Mouse (Mus musculus): ENCODE measurements around the gene Rora. TPM values are rescaled to one million over a fixed set of nuclear protein-coding genes. Genes with fewer than 3 reads are reported as not detected.

Rora gene
- polyA plus RNA-seq (2012; fragmentation: generic; extraction: Trizol): 0.86 TPM

GRCm38 (mm10) chr9:68653211-68654038 is at the start of gene Rora:
TSS of gene Rora (plus strand) at chr9:68653786.
- H3K4me3 ChIP-seq: no peak within 1 kb of the TSS
- H3K36me3 ChIP-seq (ENCODE audit: control insufficient read depth, insufficient read depth): no peaks in the 10 kb centered on the region
- TF ChIP-seq E2F4 (IDR thresholded peaks at IDR 0.05; ENCODE audit: insufficient read depth) (no peak), POLR2AphosphoS2 (IDR thresholded peaks at IDR 0.05; ENCODE audit: insufficient read length, low read depth) (no peak), POLR2A (IDR thresholded peaks at IDR 0.05; ENCODE audit: insufficient read length, low read depth) (no peak), TCF3 (IDR thresholded peaks at IDR 0.05; ENCODE audit: insufficient read length, low read depth) (no peak), MAX (IDR thresholded peaks at IDR 0.05; ENCODE audit: low read depth) (no peak), MYOG (IDR thresholded peaks at IDR 0.05; ENCODE audit: control insufficient read depth in 1 of 3, insufficient read depth in 1 of 3, insufficient read length in 2 of 3, low read depth in 2 of 3) (no peak), SRF (IDR thresholded peaks at IDR 0.05; ENCODE audit: control insufficient read depth, insufficient read length, low read depth) (no peak), CEBPB (IDR thresholded peaks at IDR 0.05; ENCODE audit: insufficient read depth, poor library complexity, severe bottlenecking) (no peak), MYOD1 (IDR thresholded peaks at IDR 0.05; ENCODE audit: control insufficient read depth in 1 of 3, insufficient read length in 2 of 3, low read depth in 2 of 3) (no peak), USF1 (IDR thresholded peaks at IDR 0.05; ENCODE audit: low read depth) (no peak)
- peaks cover 10% of the 10 kb centered on the region for H3K27me3 ChIP-seq (ENCODE audit: control insufficient read depth, insufficient read depth, insufficient read length)
- no peak within 1 kb of the TSS for H3K4me2 ChIP-seq (ENCODE audit: low read depth)
- no peak within 1 kb of the TSS for H3ac ChIP-seq (ENCODE audit: control insufficient read depth, insufficient read length)
- no peaks in the 10 kb centered on the region for H3K79me2 ChIP-seq (ENCODE audit: control insufficient read depth, insufficient read depth)

- TF ChIP-seq TCF12 (IDR thresholded peaks at IDR 0.05; ENCODE audit: insufficient read depth, poor library complexity, severe bottlenecking): no peak
- no peak for TF ChIP-seq POLR2AphosphoS2 (IDR thresholded peaks at IDR 0.05; ENCODE audit: insufficient read length, low read depth)
- no peak for TF ChIP-seq MYOD1 (IDR thresholded peaks at IDR 0.05; ENCODE audit: control insufficient read depth in 1 of 3, insufficient read length in 2 of 3, low read depth in 2 of 3)
- no peak for TF ChIP-seq POLR2A (IDR thresholded peaks at IDR 0.05; ENCODE audit: insufficient read length, low read depth)
- TF ChIP-seq TCF3 (IDR thresholded peaks at IDR 0.05; ENCODE audit: insufficient read length, low read depth): no peak
- no peak for TF ChIP-seq E2F4 (IDR thresholded peaks at IDR 0.05; ENCODE audit: insufficient read depth)
- no peak for TF ChIP-seq CEBPB (IDR thresholded peaks at IDR 0.05; ENCODE audit: insufficient read depth, poor library complexity, severe bottlenecking)
- TF ChIP-seq USF1 (IDR thresholded peaks at IDR 0.05; ENCODE audit: low read depth): no peak
- no peak for TF ChIP-seq REST (IDR thresholded peaks at IDR 0.05; ENCODE audit: insufficient read depth, insufficient read length)
- TF ChIP-seq SRF (IDR thresholded peaks at IDR 0.05; ENCODE audit: control insufficient read depth, insufficient read length, low read depth): no peak
- no peak for TF ChIP-seq MYOG (IDR thresholded peaks at IDR 0.05; ENCODE audit: control insufficient read depth in 1 of 3, insufficient read depth in 1 of 3, insufficient read length in 2 of 3, low read depth in 2 of 3)
- no peak for TF ChIP-seq MAX (IDR thresholded peaks at IDR 0.05; ENCODE audit: low read depth)
- Histone ChIP-seq H3K79me2 (ENCODE audit: control insufficient read depth, insufficient read depth) (no peaks in the 10 kb centered on the region), H3K4me3 (no peak overlapping the region)
Observed at GRCm38 (mm10) chr9:68614006-68614405, 39.6 kb upstream of the Rora start.

DNA sequence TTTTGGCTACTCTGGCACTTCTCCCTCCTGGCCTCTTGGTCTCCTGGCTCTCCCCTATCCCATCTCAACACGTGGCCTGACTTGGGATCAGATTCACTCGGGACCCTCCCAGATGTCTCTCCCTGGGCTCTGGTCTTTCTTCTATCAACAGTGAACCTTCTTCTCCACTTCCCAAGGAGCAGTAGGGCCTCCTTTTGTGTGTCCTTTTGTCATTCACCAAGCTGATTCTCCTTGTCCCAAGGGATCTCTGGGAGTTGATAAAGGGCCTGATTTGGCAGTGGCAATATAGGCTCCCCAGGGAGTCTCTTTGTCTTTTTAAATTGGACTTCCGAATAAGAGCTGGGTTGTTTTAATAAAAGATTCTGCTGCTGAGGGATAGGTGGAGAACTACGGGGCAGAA is 36.5 kb upstream of the Rora start:
- Histone ChIP-seq H3K4me3 (no peak overlapping the region), H3ac (ENCODE audit: control insufficient read depth, insufficient read length) (no peak overlapping the region), H3K36me3 (ENCODE audit: control insufficient read depth, insufficient read depth) (no peaks in the 10 kb centered on the region), H3K27me3 (ENCODE audit: control insufficient read depth, insufficient read depth, insufficient read length) (no peaks in the 10 kb centered on the region), H3K4me2 (ENCODE audit: low read depth) (no peak overlapping the region), H3K79me2 (ENCODE audit: control insufficient read depth, insufficient read depth) (no peaks in the 10 kb centered on the region)
- TF ChIP-seq POLR2A (IDR thresholded peaks at IDR 0.05; ENCODE audit: insufficient read length, low read depth) (no peak), SRF (IDR thresholded peaks at IDR 0.05; ENCODE audit: control insufficient read depth, insufficient read length, low read depth) (no peak), CEBPB (IDR thresholded peaks at IDR 0.05; ENCODE audit: insufficient read depth, poor library complexity, severe bottlenecking) (no peak), POLR2AphosphoS2 (IDR thresholded peaks at IDR 0.05; ENCODE audit: insufficient read length, low read depth) (no peak), MAX (IDR thresholded peaks at IDR 0.05; ENCODE audit: low read depth) (no peak), USF1 (IDR thresholded peaks at IDR 0.05; ENCODE audit: low read depth) (no peak), MYOD1 (IDR thresholded peaks at IDR 0.05; ENCODE audit: control insufficient read depth in 1 of 3, insufficient read length in 2 of 3, low read depth in 2 of 3) (no peak)

More at GRCm38 (mm10) chr9:68614006-68614405, 39.6 kb upstream of the Rora start:
- H3K27me3 ChIP-seq (ENCODE audit: control insufficient read depth, insufficient read depth, insufficient read length): no peaks in the 10 kb centered on the region
- H3K36me3 ChIP-seq (ENCODE audit: control insufficient read depth, insufficient read depth): no peaks in the 10 kb centered on the region
- no peak overlapping the region for H3K4me2 ChIP-seq (ENCODE audit: low read depth)
- no peak overlapping the region for H3ac ChIP-seq (ENCODE audit: control insufficient read depth, insufficient read length)

DNA sequence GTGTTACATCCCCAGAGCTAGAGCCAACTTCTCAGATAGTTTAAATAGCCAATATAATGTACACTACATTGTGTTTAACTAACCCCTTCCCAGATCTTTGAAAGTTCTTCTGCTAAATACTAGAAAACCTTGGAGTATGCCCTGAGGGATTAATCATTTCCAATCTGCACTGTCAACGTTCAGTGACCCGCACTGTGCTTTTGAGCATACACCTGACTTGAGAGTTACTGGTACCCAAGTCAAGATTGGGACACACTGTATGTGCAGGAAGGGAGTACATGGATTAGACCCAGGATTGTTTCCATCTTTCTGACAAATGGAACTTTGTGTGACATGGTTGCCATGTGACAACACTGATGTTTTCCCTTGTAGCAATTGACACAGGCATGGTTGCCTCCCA is 33.5 kb upstream of the Rora start:
- no peak overlapping the region for H3ac ChIP-seq (ENCODE audit: control insufficient read depth, insufficient read length)
- no peaks in the 10 kb centered on the region for H3K36me3 ChIP-seq (ENCODE audit: control insufficient read depth, insufficient read depth)
- no peak overlapping the region for H3K4me3 ChIP-seq
- H3K79me2 ChIP-seq (ENCODE audit: control insufficient read depth, insufficient read depth): no peaks in the 10 kb centered on the region
- H3K4me2 ChIP-seq (ENCODE audit: low read depth): no peak overlapping the region
- H3K27me3 ChIP-seq (ENCODE audit: control insufficient read depth, insufficient read depth, insufficient read length): no peaks in the 10 kb centered on the region
- TF ChIP-seq TCF3 (IDR thresholded peaks at IDR 0.05; ENCODE audit: insufficient read length, low read depth) (no peak), MYOG (IDR thresholded peaks at IDR 0.05; ENCODE audit: control insufficient read depth in 1 of 3, insufficient read depth in 1 of 3, insufficient read length in 2 of 3, low read depth in 2 of 3) (no peak), REST (IDR thresholded peaks at IDR 0.05; ENCODE audit: insufficient read depth, insufficient read length) (no peak), POLR2A (IDR thresholded peaks at IDR 0.05; ENCODE audit: insufficient read length, low read depth) (no peak), TCF12 (IDR thresholded peaks at IDR 0.05; ENCODE audit: insufficient read depth, poor library complexity, severe bottlenecking) (no peak), MAX (IDR thresholded peaks at IDR 0.05; ENCODE audit: low read depth) (no peak), USF1 (IDR thresholded peaks at IDR 0.05; ENCODE audit: low read depth) (no peak), MYOD1 (IDR thresholded peaks at IDR 0.05; ENCODE audit: control insufficient read depth in 1 of 3, insufficient read length in 2 of 3, low read depth in 2 of 3) (no peak), CEBPB (IDR thresholded peaks at IDR 0.05; ENCODE audit: insufficient read depth, poor library complexity, severe bottlenecking) (no peak), E2F4 (IDR thresholded peaks at IDR 0.05; ENCODE audit: insufficient read depth) (no peak), SRF (IDR thresholded peaks at IDR 0.05; ENCODE audit: control insufficient read depth, insufficient read length, low read depth) (no peak), POLR2AphosphoS2 (IDR thresholded peaks at IDR 0.05; ENCODE audit: insufficient read length, low read depth) (no peak)
